Mouse (Mus musculus): ENCODE data around the gene Borcs6.
"Not testable (repeated sequence)": the region's sequence is repeated elsewhere in the genome, so short reads cannot be mapped to it uniquely, and the experiment has no call there.

The Borcs6 gene

DNA sequence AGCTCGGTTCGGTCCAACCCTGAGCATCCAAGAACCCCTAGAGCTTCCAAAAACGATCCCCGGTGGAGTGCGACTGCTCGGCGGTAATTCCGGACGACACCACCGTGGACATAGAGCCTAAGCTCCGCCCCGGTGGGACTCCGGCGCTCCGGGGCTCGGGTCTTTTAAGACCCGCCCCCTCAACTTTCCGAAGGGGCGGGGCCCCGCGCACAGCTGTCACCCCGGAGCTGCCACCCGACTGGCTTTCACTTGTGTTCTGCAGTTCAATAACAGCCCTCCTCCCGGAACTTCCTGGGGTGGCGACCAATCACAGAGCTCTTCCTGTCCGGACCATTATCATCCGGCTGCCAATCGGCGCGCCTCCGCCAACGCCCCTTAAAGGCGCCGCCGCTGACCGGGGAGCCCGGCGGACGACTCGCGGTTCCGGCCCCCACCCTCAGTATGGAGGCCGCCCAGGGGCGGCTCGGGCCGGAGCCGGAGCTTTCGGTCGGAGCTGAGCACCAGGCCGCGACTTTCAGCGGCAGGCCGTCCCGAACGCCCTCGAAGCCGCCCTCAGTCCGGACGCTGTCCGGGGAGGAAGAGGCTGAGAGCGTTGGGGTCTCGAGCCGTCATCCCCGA, at the start of gene Borcs6:
TSS of gene Borcs6 (plus strand) at position 361 of the 618 bp plus-strand sequence.
- DNase-seq: peak; percentile 95 to 99

DNA sequence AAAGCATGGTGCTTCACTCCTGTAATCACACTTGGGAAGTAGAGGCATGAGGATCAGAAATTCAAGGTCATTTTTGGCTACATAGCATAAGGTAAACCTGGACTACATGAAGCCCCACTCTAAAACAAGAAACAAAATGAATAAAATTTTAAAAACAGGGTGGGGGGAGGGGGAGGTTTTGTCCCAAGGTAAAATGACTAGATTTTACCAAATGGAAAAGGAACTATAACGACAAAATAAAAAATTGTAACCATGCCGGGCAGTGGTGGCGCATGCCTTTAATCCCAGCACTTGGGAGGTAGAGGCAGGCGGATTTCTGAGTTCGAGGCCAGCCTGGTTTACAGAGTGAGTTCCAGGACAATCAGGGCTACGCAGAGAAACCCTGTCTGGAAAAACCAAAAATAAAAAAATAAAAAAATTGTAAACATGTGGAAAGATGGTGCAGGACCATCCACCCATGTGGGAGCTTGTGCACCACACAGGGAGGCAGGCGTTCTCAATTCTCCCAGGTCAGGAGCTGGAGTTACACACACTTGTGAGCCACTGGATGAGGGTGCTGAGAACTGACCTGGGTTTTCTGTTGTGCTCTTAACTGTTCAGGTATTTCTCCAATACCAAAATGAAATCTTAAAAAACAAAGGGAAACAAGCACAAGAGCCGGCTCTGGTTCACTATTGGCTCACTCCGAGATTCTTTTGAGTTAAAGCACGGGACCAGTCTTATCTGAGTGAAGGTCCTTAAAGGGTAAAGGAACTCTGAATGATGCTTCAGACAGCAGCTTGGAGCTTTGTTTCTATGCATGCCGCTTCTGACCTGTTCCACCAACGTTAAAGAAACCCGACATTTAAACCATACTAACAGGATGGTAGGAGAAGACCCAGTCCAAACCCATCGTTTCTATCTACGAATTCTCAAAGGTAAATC, 48.9 kb upstream of the Borcs6 start:
- no peak for DNase-seq

DNA sequence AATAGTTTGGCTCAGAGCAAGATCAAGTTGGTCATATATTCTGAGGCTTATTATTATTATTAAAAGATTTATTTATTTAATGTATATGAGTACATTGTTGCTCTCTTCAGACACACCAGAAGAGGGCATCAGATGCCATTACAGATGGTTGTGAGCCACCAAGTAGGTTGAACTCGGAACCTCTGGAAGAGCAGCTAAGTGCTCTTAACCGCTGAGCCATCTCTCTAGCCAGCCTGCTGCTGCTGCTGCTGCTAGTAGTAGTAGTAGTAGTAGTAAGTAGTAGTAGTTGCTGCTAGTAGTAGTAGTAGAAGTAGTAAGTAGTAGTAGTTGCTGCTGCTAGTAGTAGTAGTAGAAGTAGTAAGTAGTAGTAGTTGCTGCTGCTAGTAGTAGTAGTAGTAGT, 48.1 kb upstream of the Borcs6 start:
- not testable (repeated sequence) for DNase-seq

DNA sequence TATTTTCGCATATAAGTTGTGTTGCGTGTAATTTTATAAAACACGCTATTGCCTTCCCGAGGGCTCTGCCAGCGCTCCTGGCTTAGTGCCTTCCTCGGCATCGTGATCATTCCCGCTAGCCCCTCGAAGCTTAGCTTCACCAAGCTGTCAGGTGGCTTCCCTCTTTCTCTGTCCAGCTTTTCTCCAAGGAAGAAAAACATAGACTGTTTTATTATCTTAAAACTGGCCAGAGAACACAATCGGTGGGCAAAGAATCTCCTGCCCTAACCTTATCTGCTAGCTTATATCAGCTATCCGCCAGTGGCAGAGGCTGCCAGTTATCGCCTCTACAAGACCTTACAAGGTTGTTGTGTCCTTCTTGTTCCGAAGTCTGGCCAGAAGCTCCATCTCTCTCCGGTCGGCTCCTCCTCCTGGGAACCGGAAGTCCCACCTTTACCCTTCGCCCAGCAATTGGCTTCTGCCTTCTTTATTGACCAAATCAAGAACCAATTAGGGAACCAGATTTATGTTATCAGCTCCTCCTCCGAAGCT, 47.4 kb upstream of the Borcs6 start:
- DNase-seq: peak; percentile 91 to 95

- DNase-seq: peak; percentile 89 to 94
Observed at GRCm38 (mm10) chr11:69015644-69016441, 43.7 kb upstream of the Borcs6 start, which contains the start of gene Ctc1. Gene Ctc1 (plus strand): TSS chr11:69015911.

- no peak for DNase-seq
Observed at GRCm38 (mm10) chr11:69016755-69017154, 42.8 kb upstream of the Borcs6 start.

GRCm38 (mm10) chr11:69020691-69021090, 38.8 kb upstream of the Borcs6 start:
- DNase-seq: no peak

DNA sequence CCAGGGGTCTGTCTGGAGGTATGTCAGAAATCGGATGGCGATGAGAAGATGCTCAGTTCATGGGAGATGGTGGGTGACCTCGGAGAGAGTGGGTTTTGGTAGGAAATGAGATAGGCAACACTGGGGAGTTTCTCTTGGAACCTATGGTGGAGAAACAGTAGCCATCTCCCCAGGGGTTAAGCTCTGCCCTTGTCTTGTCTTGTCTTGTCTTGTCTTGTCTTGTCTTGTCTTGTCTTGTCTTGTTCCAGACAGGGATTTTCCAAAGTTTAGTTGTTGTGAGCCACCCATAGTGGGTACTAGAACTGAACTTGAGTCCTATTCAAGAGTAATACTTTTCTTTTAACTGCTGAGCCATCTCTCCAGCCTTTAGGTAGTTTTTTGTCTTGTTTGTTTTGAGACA, 33.0 kb upstream of the Borcs6 start:
- no peak for DNase-seq

- no peak for DNase-seq
Observed at GRCm38 (mm10) chr11:69028805-69029204, 30.7 kb upstream of the Borcs6 start.

GRCm38 (mm10) chr11:69033552-69033951, 26.0 kb upstream of the Borcs6 start:
- DNase-seq: no peak

- no peak for DNase-seq
Observed at GRCm38 (mm10) chr11:69034585-69034984, 24.9 kb upstream of the Borcs6 start.

- DNase-seq: no peak
Observed at GRCm38 (mm10) chr11:69035411-69035810, 24.1 kb upstream of the Borcs6 start.

DNA sequence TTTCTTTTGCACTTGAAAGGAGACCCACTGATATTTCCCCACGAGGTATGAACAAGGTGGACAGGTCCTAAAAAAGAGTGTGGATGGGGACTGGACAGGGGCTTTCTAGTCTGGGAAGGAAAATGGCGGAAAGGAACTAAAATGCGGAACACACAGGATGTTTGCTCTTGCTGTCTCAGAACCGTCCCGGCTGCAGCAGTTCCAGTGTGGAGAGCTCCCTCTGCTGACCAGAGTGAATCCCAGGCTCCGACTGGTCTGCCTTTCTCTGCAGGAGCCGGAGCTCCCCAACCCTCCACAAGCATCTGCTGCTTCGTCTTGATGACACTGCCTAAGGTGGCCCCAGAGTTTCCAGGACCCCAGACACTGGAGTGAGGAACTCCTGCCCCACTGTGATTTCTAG, 23.7 kb upstream of the Borcs6 start:
- DNase-seq: peak; percentile 92 to 93

DNA sequence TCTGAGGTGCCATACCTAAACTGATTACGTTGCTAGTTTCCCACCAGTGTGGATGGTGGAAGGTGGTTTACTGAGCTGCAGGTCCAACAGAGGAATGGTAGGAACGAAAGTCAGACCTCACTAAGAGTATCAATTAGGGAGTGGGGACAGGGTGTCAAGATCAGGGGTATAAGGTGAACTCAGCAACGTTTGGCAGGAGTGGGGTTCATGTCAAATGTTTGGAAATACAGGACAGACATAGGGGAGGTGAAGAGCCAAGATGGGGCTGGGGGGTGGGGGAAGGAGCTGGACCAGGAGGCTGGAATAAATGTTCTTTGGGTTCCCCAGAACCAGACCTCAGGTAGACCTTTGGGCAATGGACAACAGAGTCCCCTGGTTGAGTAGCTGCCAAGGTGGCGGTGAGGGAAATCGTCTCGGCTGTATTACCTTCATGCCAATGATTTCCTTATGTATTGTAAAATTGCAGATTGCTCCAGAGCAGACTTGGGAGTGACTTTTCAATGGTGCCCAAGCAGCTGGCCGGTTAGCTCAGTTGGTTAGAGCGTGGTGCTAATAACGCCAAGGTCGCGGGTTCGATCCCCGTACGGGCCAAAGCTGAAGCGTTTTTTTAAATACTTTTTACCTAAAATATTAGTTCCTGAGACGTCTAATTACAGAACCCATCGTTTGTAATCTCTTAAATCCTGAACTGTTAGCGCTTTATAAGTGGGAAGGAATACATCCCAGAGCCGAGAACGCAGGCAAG, 22.9 kb upstream of the Borcs6 start:
- DNase-seq: peak; percentile 87 to 93

DNA sequence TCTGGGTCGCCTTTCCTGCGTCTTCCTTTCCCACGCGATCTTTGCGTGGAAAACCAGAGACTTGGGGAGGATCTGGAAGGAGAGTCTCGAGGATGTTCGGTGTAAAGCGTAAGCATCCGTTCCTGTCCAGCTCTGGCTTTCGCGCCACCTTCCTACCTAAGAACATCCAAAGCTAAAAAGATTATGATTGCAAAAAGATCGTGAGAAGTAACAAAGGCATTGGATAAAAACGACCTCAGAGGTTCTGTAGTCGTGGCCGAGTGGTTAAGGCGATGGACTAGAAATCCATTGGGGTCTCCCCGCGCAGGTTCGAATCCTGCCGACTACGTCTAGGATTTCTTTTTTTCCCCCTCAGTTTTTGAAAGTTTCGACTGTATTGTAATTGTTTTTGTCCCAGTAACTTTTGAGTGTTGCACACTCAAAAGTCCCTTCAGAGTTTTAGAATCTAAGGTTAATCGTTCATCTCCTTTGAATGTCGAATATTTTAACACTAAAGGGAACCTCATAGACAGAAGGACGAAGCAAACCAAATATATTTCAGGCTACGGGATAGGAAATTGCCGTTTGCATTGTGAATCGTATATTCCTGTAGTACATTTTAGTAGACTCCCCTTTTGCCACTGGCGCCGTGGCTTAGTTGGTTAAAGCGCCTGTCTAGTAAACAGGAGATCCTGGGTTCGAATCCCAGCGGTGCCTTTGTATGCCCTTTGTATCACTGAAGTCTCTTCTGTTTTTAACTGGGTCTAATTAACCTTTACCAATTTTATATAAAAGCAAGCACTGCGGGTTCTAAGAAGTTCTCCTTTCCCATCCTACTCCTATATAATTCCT, 22.1 kb upstream of the Borcs6 start:
- DNase-seq: peak; percentile 88 to 93

DNA sequence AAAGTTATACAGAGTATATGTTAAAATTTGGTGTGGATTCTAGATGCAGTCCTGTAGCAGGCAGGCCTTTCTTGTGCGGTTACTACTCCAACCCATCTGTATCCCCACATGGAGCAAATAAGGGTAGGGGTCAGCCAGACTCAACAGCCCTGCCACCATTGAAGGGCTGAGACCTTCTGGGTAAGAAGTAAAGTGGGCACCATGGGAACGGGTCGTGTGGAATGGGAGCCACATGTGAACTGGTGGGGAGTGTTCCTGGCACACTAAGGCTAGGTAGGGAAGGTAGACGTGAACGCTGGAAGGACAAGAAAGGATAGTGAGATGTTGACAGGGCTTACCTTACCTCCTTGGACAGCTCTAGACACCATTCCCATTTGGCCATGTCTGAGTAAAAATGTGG, 21.3 kb upstream of the Borcs6 start:
- DNase-seq: no peak

DNA sequence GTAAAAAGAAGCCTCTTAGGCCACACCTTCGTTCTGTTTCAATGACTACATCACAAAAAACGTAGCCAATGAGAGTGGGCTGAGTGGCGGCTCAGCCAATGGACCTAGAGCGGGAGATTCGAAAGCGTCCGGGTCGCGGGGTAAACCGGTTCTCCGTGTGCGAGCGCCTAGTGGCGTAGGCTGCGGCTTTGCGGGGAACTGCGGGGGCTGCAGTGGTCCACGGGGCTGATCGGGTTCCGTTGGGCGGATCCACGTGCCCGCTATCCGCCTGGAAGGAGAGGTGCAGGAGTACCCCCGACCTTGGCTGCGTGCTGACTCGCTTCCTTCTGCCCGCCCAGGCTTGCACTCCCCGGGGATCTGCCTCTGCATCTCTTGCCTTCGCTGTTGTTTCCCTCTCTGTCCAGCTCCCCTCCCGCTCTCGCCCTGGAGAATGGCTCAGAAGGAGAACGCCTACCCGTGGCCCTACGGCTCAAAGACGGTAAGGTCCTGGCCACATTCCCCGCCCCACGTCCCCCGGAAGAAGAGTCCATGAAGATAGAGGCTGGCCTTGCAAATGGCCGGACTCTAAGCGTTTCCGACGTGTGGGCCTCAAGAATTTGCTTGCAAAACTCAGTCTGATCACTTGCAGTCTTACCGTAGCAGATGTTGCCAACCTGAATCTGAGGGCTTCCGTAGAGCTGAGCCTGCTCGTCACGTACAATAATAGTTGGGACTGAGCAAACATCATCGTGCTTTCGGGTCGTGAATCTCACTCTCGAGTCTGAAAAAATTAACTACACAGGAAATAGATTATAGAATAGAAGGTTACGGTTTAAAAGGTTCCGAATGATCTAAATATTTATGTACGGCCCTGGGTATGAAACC, 13.8 kb upstream of the Borcs6 start, which contains the start of gene Aurkb:
TSS of gene Aurkb (plus strand) at position 117 of the 864 bp plus-strand sequence.
- peak; percentile 91 to 94 for DNase-seq

- no peak for DNase-seq
Observed at GRCm38 (mm10) chr11:69046395-69046774, 13.1 kb upstream of the Borcs6 start.

- no peak for DNase-seq
Observed at GRCm38 (mm10) chr11:69047592-69047991, 11.9 kb upstream of the Borcs6 start.

DNA sequence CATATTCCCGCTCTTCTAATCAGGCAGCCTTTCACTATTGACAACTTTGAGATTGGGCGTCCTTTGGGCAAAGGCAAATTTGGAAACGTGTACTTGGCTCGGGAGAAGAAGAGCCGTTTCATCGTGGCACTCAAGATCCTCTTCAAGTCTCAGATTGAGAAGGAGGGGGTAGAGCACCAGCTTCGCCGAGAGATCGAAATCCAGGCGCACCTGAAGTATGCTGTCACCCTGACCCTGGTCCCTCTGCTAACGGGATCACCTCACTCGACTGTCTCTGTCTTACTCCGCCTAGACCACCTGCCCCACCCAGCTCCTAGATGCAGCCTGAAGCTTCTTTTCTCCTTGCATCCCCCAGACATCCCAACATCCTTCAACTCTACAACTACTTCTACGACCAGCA, 11.4 kb upstream of the Borcs6 start:
- no peak for DNase-seq
